Mouse (Mus musculus): ENCODE results near the gene Stx11. TPM values are rescaled to one million over a fixed set of nuclear protein-coding genes. Genes with fewer than 3 reads are reported as not detected.
"Not testable (repeated sequence)": the region's sequence is repeated elsewhere in the genome, so short reads cannot be mapped to it uniquely, and the experiment has no call there.

Gene Stx11
- polyA plus RNA-seq, 1 experiment from 2014 or later = 10.8 TPM

- H3K27ac ChIP-seq (ENCODE audit: low read length) = no peak overlapping the region
- no peak overlapping the region for H3K4me2 ChIP-seq (ENCODE audit: low read depth, low read length)
- ATAC-seq (ENCODE audit: low read depth) = no peak
- H3K36me3 ChIP-seq (ENCODE audit: control insufficient read depth, insufficient read depth) = no peaks in the 10 kb centered on the region
- H3K4me3 ChIP-seq (ENCODE audit: low read depth, low read length) = no peak overlapping the region
- WGBS (ENCODE audit: insufficient replicate concordance) = 69% methylated on average over 5 of the region's 5 CpGs
- no peaks in the 10 kb centered on the region; the same call in 1 of the 2 replicates for H3K27me3 ChIP-seq (ENCODE audit: control insufficient read depth, insufficient read depth, low read depth, low read length)
- H3K9ac ChIP-seq (ENCODE audit: low read depth, low read length) = no peak overlapping the region
- no peaks in the 10 kb centered on the region for H3K9me3 ChIP-seq (replicated peaks; ENCODE audit: control insufficient read depth, low read length)
- peaks cover 23% of the 10 kb centered on the region for H3K4me1 ChIP-seq (ENCODE audit: control insufficient read depth, low read depth, low read length)
These were observed 1.6 kb upstream of the Stx11 start for GRCm38 (mm10) chr10:12965669-12966180.

GRCm38 (mm10) chr10:12963362-12964147, 543 bp downstream of the Stx11 start:
- Histone ChIP-seq H3K27ac (ENCODE audit: low read length) (peak overlapping the region; percentile 68), H3K9ac (ENCODE audit: low read depth, low read length) (peak overlapping the region; percentile 80), H3K36me3 (ENCODE audit: control insufficient read depth, insufficient read depth) (no peaks in the 10 kb centered on the region), H3K27me3 (ENCODE audit: control insufficient read depth, insufficient read depth, low read depth, low read length) (no peaks in the 10 kb centered on the region; the same call in 1 of the 2 replicates), H3K4me2 (ENCODE audit: low read depth, low read length) (peak overlapping the region; percentile 95), H3K9me3 (replicated peaks; ENCODE audit: control insufficient read depth, low read length) (no peaks in the 10 kb centered on the region), H3K4me3 (ENCODE audit: low read depth, low read length) (peak overlapping the region; percentile 87), H3K4me1 (ENCODE audit: control insufficient read depth, low read depth, low read length) (peaks cover 23% of the 10 kb centered on the region)
- peak; percentile 47 for ATAC-seq (ENCODE audit: low read depth)
- WGBS (ENCODE audit: insufficient replicate concordance) = 2% methylated on average over 29 of the region's 29 CpGs

- H3K27ac ChIP-seq (ENCODE audit: low read length) = peak overlapping the region; percentile 72
- H3K27me3 ChIP-seq (ENCODE audit: control insufficient read depth, insufficient read depth, low read depth, low read length) = no peaks in the 10 kb centered on the region
- ATAC-seq (ENCODE audit: low read depth) = peak; percentile 68
- no peaks in the 10 kb centered on the region for H3K9me3 ChIP-seq (replicated peaks; ENCODE audit: control insufficient read depth, low read length)
- H3K4me1 ChIP-seq (ENCODE audit: control insufficient read depth, low read depth, low read length) = peaks cover 23% of the 10 kb centered on the region
- H3K36me3 ChIP-seq (ENCODE audit: control insufficient read depth, insufficient read depth) = no peaks in the 10 kb centered on the region
- H3K4me2 ChIP-seq (ENCODE audit: low read depth, low read length) = peak overlapping the region; percentile 95
- H3K4me3 ChIP-seq (ENCODE audit: low read depth, low read length) = peak overlapping the region; percentile 44
- H3K9ac ChIP-seq (ENCODE audit: low read depth, low read length) = peak overlapping the region; percentile 41; the same call in 1 of the 2 replicates
These were observed 1.9 kb downstream of the Stx11 start for GRCm38 (mm10) chr10:12962238-12962637.

- H3K4me3 ChIP-seq (ENCODE audit: low read depth, low read length) = peak overlapping the region; percentile 44
- H3K9me3 ChIP-seq (replicated peaks; ENCODE audit: control insufficient read depth, low read length) = no peaks in the 10 kb centered on the region
- peak overlapping the region; percentile 41 for H3K9ac ChIP-seq (ENCODE audit: low read depth, low read length)
- no peaks in the 10 kb centered on the region for H3K36me3 ChIP-seq (ENCODE audit: control insufficient read depth, insufficient read depth)
- H3K4me2 ChIP-seq (ENCODE audit: low read depth, low read length) = peak overlapping the region; percentile 95
- H3K4me1 ChIP-seq (ENCODE audit: control insufficient read depth, low read depth, low read length) = peaks cover 23% of the 10 kb centered on the region
- WGBS (ENCODE audit: insufficient replicate concordance) = 29% methylated on average over 8 of the region's 8 CpGs
- ATAC-seq (ENCODE audit: low read depth) = peak; percentile 16; the same call in 1 of the 2 replicates
- H3K27me3 ChIP-seq (ENCODE audit: control insufficient read depth, insufficient read depth, low read depth, low read length) = no peaks in the 10 kb centered on the region
- H3K27ac ChIP-seq (ENCODE audit: low read length) = peak overlapping the region; percentile 54
These were observed 2.6 kb downstream of the Stx11 start for GRCm38 (mm10) chr10:12961546-12961945.

- Histone ChIP-seq H3K4me2 (ENCODE audit: low read depth, low read length) (no peak overlapping the region), H3K9ac (ENCODE audit: low read depth, low read length) (no peak overlapping the region), H3K27ac (ENCODE audit: low read length) (peak overlapping the region; percentile 33; the same call in 1 of the 2 replicates), H3K27me3 (ENCODE audit: control insufficient read depth, insufficient read depth, low read depth, low read length) (no peaks in the 10 kb centered on the region), H3K4me3 (ENCODE audit: low read depth, low read length) (no peak overlapping the region), H3K36me3 (ENCODE audit: control insufficient read depth, insufficient read depth) (no peaks in the 10 kb centered on the region), H3K9me3 (replicated peaks; ENCODE audit: control insufficient read depth, low read length) (no peaks in the 10 kb centered on the region), H3K4me1 (ENCODE audit: control insufficient read depth, low read depth, low read length) (peaks cover 13% of the 10 kb centered on the region)
- 42% methylated on average over 4 of the region's 4 CpGs for WGBS (ENCODE audit: insufficient replicate concordance)
- no peak for ATAC-seq (ENCODE audit: low read depth)
These were observed 6.8 kb downstream of the Stx11 start for GRCm38 (mm10) chr10:12957271-12957670.

GRCm38 (mm10) chr10:12955831-12956230, 8.3 kb downstream of the Stx11 start:
- no peak for ATAC-seq (ENCODE audit: low read depth)
- WGBS (ENCODE audit: insufficient replicate concordance) = 25% methylated on average over 1 of the region's 1 CpGs
- Histone ChIP-seq H3K4me3 (ENCODE audit: low read depth, low read length) (no peak overlapping the region), H3K4me1 (ENCODE audit: control insufficient read depth, low read depth, low read length) (no peaks in the 10 kb centered on the region; the same call in 1 of the 2 replicates), H3K27me3 (ENCODE audit: control insufficient read depth, insufficient read depth, low read depth, low read length) (no peaks in the 10 kb centered on the region), H3K4me2 (ENCODE audit: low read depth, low read length) (no peak overlapping the region), H3K27ac (ENCODE audit: low read length) (no peak overlapping the region), H3K9me3 (replicated peaks; ENCODE audit: control insufficient read depth, low read length) (no peaks in the 10 kb centered on the region), H3K36me3 (ENCODE audit: control insufficient read depth, insufficient read depth) (no peaks in the 10 kb centered on the region), H3K9ac (ENCODE audit: low read depth, low read length) (no peak overlapping the region)

- H3K9ac ChIP-seq (ENCODE audit: low read depth, low read length); H3K9me3 ChIP-seq (replicated peaks; ENCODE audit: control insufficient read depth, low read length); H3K4me2 ChIP-seq (ENCODE audit: low read depth, low read length); H3K4me3 ChIP-seq (ENCODE audit: low read depth, low read length); H3K27ac ChIP-seq (ENCODE audit: low read length); H3K36me3 ChIP-seq (ENCODE audit: control insufficient read depth, insufficient read depth); H3K27me3 ChIP-seq (ENCODE audit: control insufficient read depth, insufficient read depth, low read depth, low read length); H3K4me1 ChIP-seq (ENCODE audit: control insufficient read depth, low read depth, low read length): not testable (repeated sequence)
- ATAC-seq (ENCODE audit: low read depth) = peak; percentile 96
- WGBS (ENCODE audit: insufficient replicate concordance) = 12% methylated on average over 4 of the region's 4 CpGs
These were observed 12.7 kb downstream of the Stx11 start for GRCm38 (mm10) chr10:12951358-12951757.

GRCm38 (mm10) chr10:12949299-12949698, 14.8 kb downstream of the Stx11 start:
- Histone ChIP-seq H3K27ac (ENCODE audit: low read length) (no peak overlapping the region), H3K27me3 (ENCODE audit: control insufficient read depth, insufficient read depth, low read depth, low read length) (no peaks in the 10 kb centered on the region), H3K4me1 (ENCODE audit: control insufficient read depth, low read depth, low read length) (no peaks in the 10 kb centered on the region; the same call in 1 of the 2 replicates), H3K4me3 (ENCODE audit: low read depth, low read length) (no peak overlapping the region), H3K4me2 (ENCODE audit: low read depth, low read length) (no peak overlapping the region), H3K9me3 (replicated peaks; ENCODE audit: control insufficient read depth, low read length) (no peaks in the 10 kb centered on the region), H3K9ac (ENCODE audit: low read depth, low read length) (no peak overlapping the region), H3K36me3 (ENCODE audit: control insufficient read depth, insufficient read depth) (no peaks in the 10 kb centered on the region)
- WGBS (ENCODE audit: insufficient replicate concordance) = 54% methylated on average over 7 of the region's 7 CpGs
- ATAC-seq (ENCODE audit: low read depth) = no peak

GRCm38 (mm10) chr10:12947606-12948005, 16.5 kb downstream of the Stx11 start:
- H3K27me3 ChIP-seq (ENCODE audit: control insufficient read depth, insufficient read depth, low read depth, low read length) = no peaks in the 10 kb centered on the region
- no peak overlapping the region for H3K4me3 ChIP-seq (ENCODE audit: low read depth, low read length)
- H3K4me2 ChIP-seq (ENCODE audit: low read depth, low read length) = no peak overlapping the region
- 63% methylated on average over 3 of the region's 3 CpGs for WGBS (ENCODE audit: insufficient replicate concordance)
- H3K9ac ChIP-seq (ENCODE audit: low read depth, low read length) = no peak overlapping the region
- H3K27ac ChIP-seq (ENCODE audit: low read length) = no peak overlapping the region
- H3K4me1 ChIP-seq (ENCODE audit: control insufficient read depth, low read depth, low read length) = no peaks in the 10 kb centered on the region; the same call in 1 of the 2 replicates
- ATAC-seq (ENCODE audit: low read depth) = no peak
- H3K36me3 ChIP-seq (ENCODE audit: control insufficient read depth, insufficient read depth) = no peaks in the 10 kb centered on the region; the same call in 1 of the 2 replicates
- H3K9me3 ChIP-seq (replicated peaks; ENCODE audit: control insufficient read depth, low read length) = no peaks in the 10 kb centered on the region
